Mouse (Mus musculus) leukemia stem cell, adult 10-12 weeks (primary cell): Measurements from ENCODE around the gene Rabif. TPM values are rescaled to one million over a fixed set of nuclear protein-coding genes. Genes with fewer than 3 reads are reported as not detected.

Source experiments
- polyA plus RNA-seq: library from polyadenylated mRNA; stranded (reverse); fragments of >175 nt; gene quantifications from 2 replicates; pipeline ENCODE4 v1.2.3, GENCODE M21; 2012; ENCODE audit warnings: low replicate concordance

Rabif gene
- polyA plus RNA-seq, result 7.8 and 10.0 TPM in 2 replicates

GRCm38 (mm10) chr1:134494428-134495215, at the start of gene Rabif:
Gene Rabif (plus strand): TSS chr1:134494648.

GRCm38 (mm10) chr1:134454904-134455824, 39.3 kb upstream of the Rabif start, which contains the start of gene Klhl12:
Gene Klhl12 (plus strand): TSS chr1:134455531.

GRCm38 (mm10) chr1:134549632-134550132, 55.2 kb downstream of the Rabif start, which contains the start of gene Mgat4e:
Gene Mgat4e (minus strand): TSS chr1:134549682.

Other genes with a start within 250 kb of the Rabif start
- not detected in 2 replicates for gene Myog, start 204.7 kb upstream of the Rabif start, polyA plus RNA-seq
- gene Ppfia4, start 161.7 kb upstream of the Rabif start, polyA plus RNA-seq, result 16.4 and 17.5 TPM in 2 replicates
- 16.0 and 26.1 TPM in 2 replicates for gene Tmem183a, start 132.7 kb upstream of the Rabif start, polyA plus RNA-seq
- not detected in 2 replicates for gene 4933406M09Rik, start 108.7 kb upstream of the Rabif start, polyA plus RNA-seq
- 16.2 and 24.8 TPM in 2 replicates for gene Cyb5r1, start 89.1 kb upstream of the Rabif start, polyA plus RNA-seq
- 75.8 and 107 TPM in 2 replicates for gene Adipor1, start 79.3 kb upstream of the Rabif start, polyA plus RNA-seq
- 4.6 and 12.8 TPM in 2 replicates for gene Klhl12, start 39.1 kb upstream of the Rabif start, polyA plus RNA-seq
- not detected in 2 replicates for gene Mgat4e, start 55.0 kb downstream of the Rabif start, polyA plus RNA-seq
- 9.7 and 15.2 TPM in 2 replicates for gene Kdm5b, start 65.5 kb downstream of the Rabif start, polyA plus RNA-seq
- not detected in 2 replicates for gene Syt2, start 152.0 kb downstream of the Rabif start, polyA plus RNA-seq